Mouse (Mus musculus): ENCODE results near the gene Xlr4c.
A peak's percentile ranks its signal among the peaks of the same experiment; 100 is the strongest.
"Not testable (repeated sequence)": the region's sequence is repeated elsewhere in the genome, so short reads cannot be mapped to it uniquely, and the experiment has no call there.

Gene Xlr4c

GRCm38 (mm10) chrX:73242821-73243325, at the start of gene Xlr4c:
Gene Xlr4c (minus strand): TSS chrX:73243130.
- not testable (repeated sequence) for DNase-seq

DNA sequence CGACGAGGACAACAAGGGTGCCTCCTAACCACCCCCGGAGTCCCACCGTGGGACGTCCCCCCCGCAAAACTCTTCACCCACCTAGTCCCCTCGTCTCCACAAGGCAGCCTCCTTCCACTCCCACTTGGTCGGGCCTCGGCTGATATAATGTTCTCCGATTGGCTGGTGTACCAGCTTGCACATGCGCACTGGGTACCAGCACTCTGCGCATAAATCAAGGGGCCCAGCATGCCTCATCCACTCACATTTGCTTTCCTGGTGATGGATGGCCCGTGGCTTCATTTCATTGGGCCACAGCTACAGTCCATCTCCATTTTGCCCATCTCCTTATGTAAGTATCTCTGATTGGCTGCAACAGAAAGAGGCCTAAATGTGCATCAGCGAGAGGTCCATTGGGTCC, 22.3 kb upstream of the Xlr4c start, which contains the start of gene Xlr3c:
Gene Xlr3c, minus strand, starts transcription at position 121 of the 400 bp plus-strand sequence.
- DNase-seq, result not testable (repeated sequence)

DNA sequence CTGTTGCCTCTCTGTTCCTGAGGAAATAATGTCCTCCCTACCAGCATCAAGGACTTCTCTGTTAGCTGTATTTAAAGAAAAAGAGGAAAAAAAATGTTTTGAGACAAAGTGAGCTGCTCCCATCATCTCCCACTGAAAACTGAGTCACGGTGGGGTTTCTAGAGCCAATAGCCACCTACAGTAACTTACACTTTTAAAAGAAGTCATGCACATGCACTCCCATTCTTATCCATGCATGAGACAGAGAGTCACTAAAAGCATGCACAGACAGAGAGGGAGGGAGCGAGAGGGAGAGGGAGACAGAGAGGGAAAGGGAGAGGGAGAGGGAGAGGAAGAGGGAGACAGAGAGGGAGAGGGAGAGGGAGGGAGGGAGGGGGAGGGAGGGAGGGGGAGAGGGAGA, 19.5 kb upstream of the Xlr4c start:
- not testable (repeated sequence) for DNase-seq

GRCm38 (mm10) chrX:73229288-73229687, 13.6 kb downstream of the Xlr4c start:
- no peak for DNase-seq

DNA sequence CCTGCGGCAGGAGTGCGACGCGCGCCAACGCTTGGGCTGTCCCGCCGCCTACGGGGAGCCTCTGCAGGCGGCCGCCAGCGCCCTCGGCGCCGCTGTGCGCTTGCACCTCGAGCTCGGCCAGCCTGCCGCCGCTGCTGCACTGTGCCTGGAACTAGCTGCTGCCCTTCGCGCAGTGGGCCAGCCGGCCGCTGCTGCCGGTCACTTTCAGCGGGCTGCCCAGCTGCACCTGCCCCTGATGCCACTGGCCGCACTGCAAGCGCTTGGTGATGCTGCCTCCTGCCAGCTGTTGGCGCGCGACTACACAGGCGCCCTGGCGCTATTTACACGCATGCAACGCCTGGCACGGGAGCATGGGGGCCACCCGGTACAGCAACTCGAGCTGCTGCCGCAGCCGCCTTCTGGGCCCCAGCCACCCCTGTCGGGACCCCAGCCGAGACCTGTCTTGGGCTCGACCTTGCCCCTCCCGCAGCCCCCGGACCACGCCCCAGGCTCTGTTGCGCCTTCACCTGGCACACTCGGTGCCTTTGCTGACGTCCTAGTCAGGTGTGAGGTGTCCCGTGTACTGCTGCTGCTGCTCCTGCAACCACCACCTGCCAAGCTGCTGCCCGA, 14.2 kb downstream of the Xlr4c start:
- peak; percentile 63 for DNase-seq

- peak; percentile 87 for DNase-seq
Observed at GRCm38 (mm10) chrX:73227914-73228605, 14.9 kb downstream of the Xlr4c start, which contains the start of gene F8a. Gene F8a (plus strand): TSS chrX:73228291.

- no peak for DNase-seq
Observed at GRCm38 (mm10) chrX:73225365-73225764, 17.6 kb downstream of the Xlr4c start.

DNA sequence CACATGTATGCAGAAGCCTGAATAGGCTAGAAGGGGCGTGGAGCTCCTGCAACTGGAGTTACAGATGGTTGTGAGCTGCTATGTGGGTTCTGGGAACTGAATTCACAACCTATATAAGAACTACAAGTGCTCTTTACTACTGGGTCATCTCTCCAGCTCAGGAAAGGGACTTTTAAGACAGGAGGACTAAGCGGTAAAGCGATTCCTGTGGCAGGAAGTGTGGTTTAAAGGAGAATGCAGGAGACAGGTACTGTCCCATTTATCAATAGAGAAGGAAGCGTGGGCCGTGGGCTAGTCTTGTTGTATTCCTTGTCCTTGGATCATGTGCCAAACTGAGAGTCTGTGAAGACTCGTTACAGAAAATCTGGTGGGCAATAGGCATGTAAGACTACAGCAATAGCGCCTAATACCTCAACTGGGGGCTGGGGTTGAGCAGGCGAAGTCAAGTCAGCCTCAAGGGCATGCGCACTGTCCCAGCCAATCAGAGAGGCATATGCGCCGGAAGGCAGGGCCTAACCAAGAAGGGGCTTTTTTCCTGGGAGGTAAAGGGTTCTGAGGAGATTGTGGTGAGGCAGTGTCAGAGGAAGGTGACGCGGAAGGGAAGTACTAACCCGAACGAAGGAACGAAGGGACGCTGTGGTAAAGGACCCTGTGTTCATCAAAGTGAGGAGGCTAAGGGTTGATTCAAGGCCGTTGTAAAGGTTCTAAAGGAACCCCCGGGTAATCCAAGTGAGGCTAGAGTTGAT, 28.9 kb downstream of the Xlr4c start, which contains the start of gene Xlr4b:
Gene Xlr4b, plus strand, starts transcription at position 515 of the 746 bp plus-strand sequence.
- DNase-seq, result not testable (repeated sequence)

GRCm38 (mm10) chrX:73191934-73192333, 51.0 kb downstream of the Xlr4c start, which contains the start of gene Xlr3b:
Gene Xlr3b (plus strand): TSS chrX:73192207.
- peak; percentile 7 for DNase-seq

Data from kidney, postnatal 10 days (tissue).